ENCODE assay signal across 24 mouse cellular contexts in the genomic region with DNA sequence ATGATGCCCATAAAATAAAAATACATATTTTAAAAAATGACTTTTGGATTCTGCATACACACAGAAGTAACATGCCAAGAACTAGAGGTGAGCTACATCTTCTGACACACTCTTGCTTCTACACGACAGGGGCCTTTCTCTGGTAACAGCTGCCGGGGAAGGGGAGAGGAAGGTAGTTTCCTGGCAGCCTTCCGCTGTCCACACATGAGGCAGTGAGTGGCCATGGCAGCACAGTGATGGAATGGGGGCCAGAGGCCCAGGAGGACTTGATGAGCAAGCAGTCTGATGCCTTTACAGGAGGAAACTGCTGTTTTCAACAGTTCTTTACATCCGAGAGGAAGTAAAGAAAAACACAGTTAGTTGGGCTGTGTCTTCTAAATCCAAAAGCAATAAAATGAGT.
"Had no signal": no experiment of that assay in that cellular context is flagged by ENCODE, and none has a peak within 500 bp of the region (broad histone marks: within the 10 kb centered on the region; RNA-seq: fewer than 3 reads in every experiment).

No protein-coding gene starts in this region.

- H3K27ac ChIP-seq: kidney, embryonic 15.5 days; limb, embryonic 12.5 days; limb, embryonic 15.5 days; liver, embryonic 14.5 days; midbrain, embryonic 10.5 days; midbrain, embryonic 13.5 days; neural tube, embryonic 13.5 days; stomach, postnatal 0 days had no signal

- H3K4me1 ChIP-seq: kidney, embryonic 15.5 days; limb, embryonic 12.5 days; limb, embryonic 15.5 days; midbrain, embryonic 13.5 days had no signal

- H3K4me2 ChIP-seq: kidney, embryonic 15.5 days; limb, embryonic 12.5 days; limb, embryonic 15.5 days; liver, embryonic 11.5 days; lung, embryonic 14.5 days; midbrain, embryonic 13.5 days; neural tube, embryonic 13.5 days had no signal

- H3K27me3 ChIP-seq: kidney, embryonic 15.5 days; limb, embryonic 12.5 days; limb, embryonic 15.5 days; midbrain, embryonic 13.5 days had no signal

- H3K36me3 ChIP-seq: kidney, embryonic 15.5 days; limb, embryonic 12.5 days; limb, embryonic 15.5 days; midbrain, embryonic 10.5 days; midbrain, embryonic 13.5 days; neural tube, embryonic 13.5 days had no signal

- DNase-seq: kidney, adult 11 months; kidney, adult 8-10 months; kidney, postnatal 10 days; kidney, postnatal 36 days; left cerebral cortex, postnatal 4 days; liver, postnatal 0 days; lung, embryonic 14.5 days; retina, postnatal 1 day; right cerebral cortex, postnatal 4 days; thymus, adult 18-20 months; thymus, postnatal 36 days had no signal

- ATAC-seq: liver, postnatal 0 days; lung, postnatal 0 days; midbrain, embryonic 13.5 days; midbrain, embryonic 16.5 days had no signal

- H3K4me3 ChIP-seq: kidney, embryonic 15.5 days; limb, embryonic 12.5 days; limb, embryonic 15.5 days; megakaryocyte, embryonic 14.5 days; midbrain, embryonic 10.5 days; midbrain, embryonic 13.5 days; myocyte; neural tube, embryonic 13.5 days had no signal

- H3K9me3 ChIP-seq: kidney, embryonic 15.5 days; limb, embryonic 12.5 days; limb, embryonic 15.5 days; midbrain, embryonic 10.5 days; neural tube, embryonic 13.5 days had no signal

- H3K9ac ChIP-seq: kidney, embryonic 15.5 days; limb, embryonic 12.5 days; limb, embryonic 15.5 days; liver, embryonic 14.5 days; liver, postnatal 0 days; lung, embryonic 14.5 days; midbrain, embryonic 13.5 days; neural tube, embryonic 13.5 days had no signal
